Mouse (Mus musculus) cerebellum, postnatal 25 days (tissue): ENCODE results near the gene Mdga1.
A peak's percentile ranks its signal among the peaks of the same experiment; 100 is the strongest.

Experiments used
- DNase-seq, 2 experiments: peaks; one replicate each; pipeline ENCODE4 v3.0.0; 2021; ENCODE audit warnings: mixed read lengths in 2 of 2

Gene Mdga1

DNA sequence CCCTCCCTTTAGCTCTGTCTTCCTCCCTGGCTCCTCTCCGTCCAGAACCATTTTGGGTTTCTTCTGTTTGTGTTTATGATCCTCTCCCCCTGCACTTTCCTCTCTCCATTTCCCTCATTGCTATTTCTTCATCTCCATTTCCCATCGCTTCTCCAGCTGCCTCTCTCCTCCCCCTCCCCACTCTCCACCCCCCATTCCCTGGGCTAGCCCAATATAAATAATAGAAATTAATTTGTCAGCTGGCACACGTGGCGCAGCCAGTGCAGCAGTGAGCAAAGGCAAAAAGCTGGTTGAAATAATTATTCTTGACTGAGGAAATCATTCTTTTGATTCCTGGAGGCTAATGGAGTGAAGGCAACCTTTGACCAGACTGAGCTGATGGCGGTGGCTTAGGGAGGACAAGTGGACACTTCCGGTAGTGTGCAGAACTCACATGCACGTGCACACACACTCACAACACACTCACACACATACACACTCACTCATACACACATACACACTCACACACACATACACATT is at the start of gene Mdga1:
TSS of gene Mdga1 (minus strand) at position 51 of the 519 bp plus-strand sequence.
- DNase-seq: no peak

DNA sequence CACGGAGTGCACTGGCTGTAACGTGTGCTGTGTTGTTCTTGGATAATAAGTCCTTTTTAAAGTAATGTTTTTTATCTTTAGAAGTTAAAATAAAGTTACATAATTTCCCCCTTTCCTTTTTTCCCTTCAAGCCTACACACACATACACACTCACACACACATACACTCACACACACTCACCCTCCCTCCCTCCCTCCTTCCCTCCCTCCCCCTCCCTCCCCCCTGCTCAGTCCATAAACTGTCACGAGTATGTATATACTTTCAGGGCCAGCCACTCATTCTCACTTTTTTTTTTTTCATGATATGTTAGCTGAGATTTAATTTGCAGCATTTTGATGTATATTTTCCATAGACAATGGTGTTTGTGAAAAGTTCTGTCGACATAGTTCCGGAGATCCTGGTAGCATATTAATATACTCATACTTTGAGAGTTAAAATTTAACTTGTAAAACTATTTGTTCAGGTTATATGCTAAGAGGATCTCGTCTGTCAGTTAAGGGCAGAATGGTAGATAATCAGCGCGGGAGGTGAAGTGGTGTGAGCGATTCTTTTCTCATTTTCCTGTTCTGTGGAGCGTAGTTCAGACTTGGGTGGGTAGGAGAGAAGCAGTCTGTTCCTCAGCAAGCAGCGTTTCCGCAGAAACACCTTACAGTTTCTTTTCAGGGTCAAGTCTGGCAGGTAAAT is 49.2 kb upstream of the Mdga1 start:
- DNase-seq: no peak

DNA sequence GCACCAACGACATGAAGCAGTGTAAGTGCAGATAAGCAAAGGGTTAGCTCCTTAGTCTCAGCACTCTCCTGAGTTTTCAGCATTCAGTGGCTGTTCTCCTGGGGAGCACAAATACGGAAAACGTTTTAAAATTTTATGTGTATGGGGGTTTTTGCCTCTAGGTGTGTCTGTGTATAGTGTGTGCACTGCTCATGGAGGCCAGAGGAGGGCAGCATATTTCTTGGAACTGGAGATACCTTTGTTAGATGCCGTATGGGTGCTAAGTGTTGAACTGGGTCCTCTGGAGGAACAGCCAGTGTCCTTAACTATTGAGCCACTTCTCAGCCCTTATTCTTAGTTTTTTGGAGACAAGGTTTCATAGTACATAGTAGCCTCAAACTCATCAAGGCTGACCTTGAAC is 44.8 kb upstream of the Mdga1 start:
- no peak for DNase-seq

DNA sequence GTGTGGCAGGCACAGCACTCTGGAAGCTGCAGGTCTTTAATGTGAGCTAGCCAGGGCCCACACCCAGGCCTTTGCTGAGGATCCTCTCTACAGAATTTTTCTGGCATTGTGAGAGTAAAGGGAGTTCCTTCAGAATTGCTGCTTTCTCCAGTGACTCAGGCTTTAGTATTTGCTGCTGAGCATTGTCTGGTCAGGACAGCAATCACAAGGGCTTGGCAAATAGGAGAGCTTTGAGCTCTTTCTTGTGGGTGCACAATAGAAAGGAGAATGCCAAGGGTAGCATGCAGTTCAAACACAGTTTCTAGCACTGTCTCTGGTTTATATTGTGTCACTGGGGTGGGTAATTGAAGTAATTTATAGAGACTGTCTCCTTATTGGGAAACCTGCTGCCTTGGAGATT is 38.5 kb upstream of the Mdga1 start:
- no peak for DNase-seq

DNA sequence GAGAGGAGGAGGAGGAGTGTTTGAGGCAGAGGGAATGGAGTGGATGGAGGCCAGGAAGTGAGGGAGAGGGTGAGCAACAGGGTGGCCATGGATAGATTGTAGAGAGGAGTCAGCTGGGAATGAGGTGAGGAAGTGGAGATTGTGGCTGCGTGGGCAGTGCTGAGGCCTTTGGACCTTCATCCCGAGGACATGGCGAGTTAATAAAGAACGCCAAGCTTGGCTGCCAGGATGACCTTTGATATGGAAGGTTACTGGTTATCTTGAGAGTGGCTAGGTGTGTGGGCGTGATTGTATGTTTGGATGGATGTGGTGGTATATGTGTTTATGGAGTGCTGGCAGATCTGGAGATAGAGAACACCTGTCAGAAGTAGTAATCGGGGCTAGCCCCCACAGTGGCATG is 38.0 kb upstream of the Mdga1 start:
- no peak for DNase-seq

DNA sequence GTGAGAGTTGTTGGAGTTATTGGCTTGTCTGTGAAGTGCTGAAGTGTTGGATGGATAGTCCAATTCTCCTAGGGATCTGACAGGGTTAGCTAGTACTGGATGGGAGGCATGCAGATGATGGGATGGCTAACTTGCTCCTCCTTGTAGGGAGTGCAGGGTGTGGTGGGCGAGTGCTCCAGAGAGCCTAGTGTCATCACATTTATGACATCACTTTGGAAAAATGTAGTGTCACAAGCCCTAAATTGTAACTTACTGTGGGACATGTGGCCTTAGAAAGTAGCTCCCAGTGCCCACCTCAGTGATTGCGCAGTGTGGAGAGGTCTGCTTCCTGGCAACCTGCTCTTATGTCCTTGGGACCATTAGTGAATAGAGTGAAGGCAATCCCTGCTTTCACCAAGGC is 37.0 kb upstream of the Mdga1 start:
- no peak for DNase-seq

DNA sequence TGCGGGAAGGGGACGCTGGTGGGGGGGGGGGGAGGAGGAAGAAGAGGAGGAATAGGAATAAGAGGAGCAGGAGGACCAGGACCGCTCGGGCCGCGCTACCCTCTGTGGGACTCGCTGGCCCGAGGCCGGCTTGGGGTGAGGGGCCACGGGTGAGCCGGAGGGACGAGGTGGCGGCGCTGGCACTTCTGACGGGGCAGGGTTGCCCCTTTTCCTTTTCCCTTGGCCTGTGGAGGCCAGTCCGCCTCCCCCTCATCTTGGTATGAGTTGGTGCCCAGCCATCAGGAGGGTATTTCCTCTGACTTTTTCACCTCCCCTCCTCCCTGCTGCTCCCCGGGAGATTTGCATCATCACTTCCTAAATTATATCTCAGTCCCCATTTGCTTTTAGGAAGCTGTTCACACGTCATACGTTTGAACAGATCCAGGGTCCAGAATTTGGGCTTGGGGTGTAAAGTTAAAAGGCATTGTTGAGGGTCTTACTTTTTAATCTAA is 35.6 kb upstream of the Mdga1 start:
- peak in 1 of 2 experiments; percentile 62 for DNase-seq

DNA sequence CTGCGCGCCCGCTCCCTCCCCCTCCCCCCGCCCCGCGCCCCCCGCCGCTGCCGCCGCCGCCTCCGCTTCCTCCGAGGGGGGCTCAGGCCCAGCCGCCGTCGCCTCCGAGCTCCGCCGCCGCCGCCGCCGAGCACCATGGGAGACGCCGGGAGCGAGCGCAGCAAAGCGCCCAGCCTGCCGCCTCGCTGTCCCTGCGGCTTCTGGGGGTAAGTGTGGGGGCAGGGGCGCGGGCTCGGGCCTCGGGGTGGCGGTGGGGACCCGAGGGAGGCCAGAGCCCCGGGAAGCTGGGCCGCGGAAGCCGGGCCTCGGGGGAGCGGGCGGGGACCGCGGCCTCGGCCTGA is 35.2 kb upstream of the Mdga1 start:
- DNase-seq: no peak

DNA sequence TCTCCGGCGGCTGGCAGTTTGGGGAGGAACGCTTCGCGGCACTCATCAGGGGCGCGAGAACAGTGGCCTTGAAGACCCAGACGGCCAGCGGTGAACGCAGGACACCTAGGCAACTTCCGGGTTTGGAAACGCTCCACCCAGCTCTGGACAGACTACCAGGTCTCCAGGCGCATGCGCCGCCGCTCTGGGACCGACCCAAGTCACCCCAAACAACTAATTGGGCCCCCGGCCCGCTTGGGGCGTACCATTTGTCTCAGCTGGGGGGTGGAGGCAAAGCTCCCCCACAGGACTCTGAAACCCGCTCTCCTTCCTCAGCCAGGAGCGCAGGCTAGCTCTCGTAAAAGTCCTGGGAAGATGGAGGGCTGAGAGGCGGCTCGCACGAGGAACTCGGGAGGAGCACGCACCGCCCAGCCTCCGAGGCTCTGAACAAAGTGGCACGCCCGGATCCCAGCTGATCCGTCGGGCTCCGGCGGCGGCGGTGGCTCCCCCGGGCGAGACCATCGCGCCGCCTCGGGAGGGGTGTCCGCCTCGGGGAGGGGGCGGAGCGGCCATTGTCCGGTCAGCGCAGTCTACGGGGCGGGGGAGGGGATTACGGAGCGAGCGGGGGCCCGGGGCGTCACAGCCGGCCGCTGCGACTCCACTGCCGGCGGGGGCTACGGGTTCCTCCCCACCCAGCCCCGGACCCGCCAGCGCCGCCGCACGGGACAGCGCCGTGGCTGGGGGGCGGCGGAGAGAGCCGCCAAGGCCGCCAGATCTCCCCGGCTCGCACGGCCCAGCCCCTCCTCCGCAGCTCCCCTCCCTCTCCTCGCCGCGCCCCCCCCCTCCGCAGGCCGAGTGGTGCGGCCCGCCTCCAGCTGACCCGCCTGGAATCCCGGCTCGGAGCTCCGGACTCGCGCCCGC is 34.6 kb upstream of the Mdga1 start, which contains the start of gene Zfand3:
TSS of gene Zfand3 (plus strand) at position 531 of the 900 bp plus-strand sequence.
- peak; percentile 97 for DNase-seq

DNA sequence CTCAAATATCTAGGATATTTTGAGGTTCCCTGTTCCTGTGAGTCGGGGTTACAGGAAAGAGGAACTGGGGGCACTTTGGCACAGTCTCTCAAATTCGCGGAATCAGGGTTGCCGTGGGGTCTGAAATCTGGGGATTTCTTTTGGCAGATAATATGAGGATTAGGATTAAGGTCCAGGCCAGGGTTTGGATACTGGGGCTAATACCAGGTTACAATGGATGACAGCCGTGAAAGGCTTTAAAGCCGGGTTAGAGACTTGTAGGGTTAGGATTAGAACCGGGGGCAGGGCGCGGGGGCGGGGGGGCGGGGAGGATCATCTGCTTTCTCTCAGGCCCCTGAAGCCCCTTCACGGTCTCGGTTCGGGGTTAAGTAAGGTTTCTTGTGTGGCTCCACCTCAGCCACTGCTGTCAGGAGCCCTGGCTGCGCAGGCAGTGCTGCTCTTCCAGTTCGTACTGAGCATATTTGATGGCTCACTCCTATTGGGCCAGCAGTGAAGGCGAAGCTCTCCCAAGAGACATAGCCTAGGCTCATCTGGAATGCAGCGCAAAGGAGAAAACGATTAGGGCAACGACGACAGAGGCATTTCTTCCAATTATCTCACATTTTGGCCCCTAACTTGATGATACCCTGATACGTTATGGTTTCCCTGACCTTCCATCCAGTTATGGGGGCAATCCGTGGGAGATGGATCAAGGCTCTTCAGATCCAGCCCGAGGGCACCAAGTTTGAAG is 28.8 kb upstream of the Mdga1 start:
- no peak for DNase-seq

DNA sequence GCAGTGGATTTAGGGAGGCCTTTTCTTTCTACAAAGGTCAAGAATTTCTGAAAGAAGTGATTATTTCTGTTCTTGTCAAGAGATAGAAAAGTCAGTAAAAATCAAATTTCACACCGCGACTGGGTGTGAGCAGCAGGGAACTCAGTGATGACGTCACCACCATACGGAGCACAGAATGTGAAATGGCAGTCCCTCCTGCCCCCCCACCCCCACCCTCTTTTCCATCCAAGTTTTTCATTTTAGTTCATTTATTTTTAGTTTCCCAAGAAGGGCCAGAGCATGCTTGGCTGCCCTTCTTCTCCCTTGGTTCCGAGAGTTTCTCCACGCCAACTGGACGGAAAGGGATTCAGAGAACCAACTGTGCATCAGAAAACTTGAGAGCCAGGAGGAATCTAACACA is 27.8 kb upstream of the Mdga1 start:
- peak; percentile 45 to 58 for DNase-seq

DNA sequence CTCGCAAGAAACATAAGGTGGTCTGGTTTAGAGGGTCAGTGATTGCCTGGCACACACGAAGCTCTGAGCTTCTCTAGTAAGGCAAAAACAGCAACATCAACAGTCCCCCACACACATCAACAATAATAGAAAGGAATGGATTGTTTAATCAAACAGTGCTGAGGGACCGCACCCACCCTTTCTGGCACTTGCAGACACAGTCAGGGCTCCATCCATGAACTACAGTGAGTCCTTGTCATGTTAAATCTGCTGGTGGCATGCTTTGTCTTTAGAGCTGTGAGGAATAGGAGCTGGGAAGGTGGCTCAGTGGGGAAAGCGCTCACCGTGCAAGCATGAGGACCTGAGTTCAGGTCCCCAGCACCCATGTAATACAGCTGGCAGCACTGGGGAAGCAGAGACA is 26.1 kb upstream of the Mdga1 start:
- no peak for DNase-seq

DNA sequence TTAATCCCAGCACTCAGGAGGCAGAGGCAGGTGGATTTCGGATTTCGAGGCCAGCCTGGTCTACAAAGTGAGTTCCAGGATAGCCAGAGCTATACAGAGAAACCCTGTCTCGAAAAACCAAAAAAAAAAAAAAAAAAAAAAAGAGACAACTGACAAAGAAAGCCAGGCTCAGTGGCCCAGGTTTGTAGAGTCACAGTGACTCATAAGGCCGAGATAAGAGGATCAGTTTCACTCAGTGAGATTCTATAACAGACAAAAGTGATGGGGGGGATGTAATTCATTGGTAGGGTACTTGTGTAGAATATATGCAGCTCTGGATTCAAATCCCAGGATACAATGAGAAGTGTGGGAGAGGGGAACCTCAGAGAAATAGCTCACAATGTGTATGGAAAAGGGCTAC is 24.6 kb upstream of the Mdga1 start:
- no peak for DNase-seq

DNA sequence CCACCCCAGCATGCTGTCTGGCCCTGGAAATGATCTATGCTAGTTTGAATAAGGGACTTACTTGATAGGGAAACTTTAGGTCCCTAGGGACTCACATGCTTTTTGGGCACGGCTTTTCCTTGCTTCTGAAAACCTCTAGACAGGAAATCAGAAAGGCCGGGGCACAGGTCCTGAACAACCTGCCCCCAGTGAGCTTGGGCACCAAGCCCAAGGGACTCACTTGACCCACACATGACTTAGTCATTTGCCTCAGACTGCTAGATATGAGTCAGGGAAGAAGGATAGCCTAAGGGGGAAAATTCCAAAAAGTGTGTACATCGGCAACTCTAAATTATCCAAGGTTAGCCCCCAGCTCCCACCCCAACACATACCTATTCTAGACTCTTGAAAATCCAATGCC is 24.1 kb upstream of the Mdga1 start:
- no peak for DNase-seq

DNA sequence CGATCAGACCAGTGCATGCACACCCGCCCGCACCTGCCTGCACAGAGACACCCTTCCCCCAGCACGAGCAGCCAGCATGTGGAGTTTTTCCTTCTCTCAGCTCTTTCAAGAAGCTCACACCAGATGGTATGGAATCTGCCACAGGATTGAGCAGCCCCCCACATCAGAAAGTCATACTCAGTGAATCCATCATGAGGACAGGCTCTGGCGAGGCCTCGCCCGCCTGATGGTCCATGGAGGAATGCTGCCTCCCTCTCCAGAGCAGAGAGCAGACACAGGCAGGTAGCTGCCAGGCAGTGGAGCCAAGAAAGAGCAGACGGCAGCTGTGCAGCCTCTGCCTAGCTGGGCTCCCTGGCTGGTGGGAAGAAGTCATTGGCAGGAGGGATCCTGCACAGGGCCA is 23.6 kb upstream of the Mdga1 start:
- no peak for DNase-seq

DNA sequence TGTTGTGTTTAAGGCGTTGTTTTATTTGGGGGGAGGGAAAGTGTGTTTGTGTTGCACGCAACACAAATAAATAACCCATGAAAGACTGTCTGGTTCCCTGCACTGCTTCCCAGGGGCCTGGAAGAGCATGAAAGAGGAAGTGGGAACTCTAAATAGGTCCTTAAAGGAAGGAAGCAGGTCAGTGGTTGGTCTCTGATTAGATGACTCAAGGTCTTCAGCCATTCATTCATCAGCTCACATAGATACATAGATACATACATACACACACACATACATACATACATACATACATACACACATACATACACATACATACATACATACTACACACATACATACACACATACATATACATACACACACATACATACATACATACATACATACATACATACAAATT is 21.0 kb upstream of the Mdga1 start:
- DNase-seq: no peak

DNA sequence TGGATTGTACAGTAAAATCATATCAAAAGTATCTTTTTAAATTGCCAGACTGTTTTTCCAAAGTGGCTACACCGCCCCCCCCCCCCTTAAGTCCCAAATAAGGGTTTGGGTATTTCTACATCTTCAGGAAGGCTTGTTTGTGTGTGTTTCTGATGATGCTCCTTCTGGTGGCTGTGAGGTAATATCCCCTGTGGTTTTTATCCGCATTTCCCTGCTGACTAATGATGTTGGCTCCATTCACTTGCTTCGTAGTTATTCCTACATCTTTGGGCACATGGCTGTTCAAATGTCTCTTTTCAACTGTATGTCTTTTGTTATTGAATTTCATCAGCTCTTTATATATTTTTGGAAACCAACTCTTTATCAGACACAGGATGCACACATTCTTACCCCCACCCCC is 20.2 kb upstream of the Mdga1 start:
- no peak for DNase-seq

DNA sequence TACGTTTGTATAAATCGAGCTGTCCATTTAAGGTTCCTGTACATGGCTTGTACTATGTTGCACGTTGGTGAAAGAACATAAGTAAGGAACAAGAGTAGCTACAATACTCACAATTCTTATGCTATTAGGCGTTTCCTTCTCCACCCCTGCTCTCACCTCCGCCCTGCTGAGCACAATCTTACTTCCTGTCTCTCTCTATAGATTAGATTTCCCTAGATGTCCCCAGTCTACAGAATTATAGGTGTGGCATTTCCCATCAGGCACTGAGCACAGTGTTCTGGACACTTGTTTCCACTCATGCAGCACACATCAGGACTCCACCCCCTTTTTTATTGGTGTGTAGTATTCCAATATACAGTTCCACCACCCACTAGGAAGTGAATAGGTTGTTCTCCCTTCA is 19.8 kb upstream of the Mdga1 start:
- DNase-seq: no peak

DNA sequence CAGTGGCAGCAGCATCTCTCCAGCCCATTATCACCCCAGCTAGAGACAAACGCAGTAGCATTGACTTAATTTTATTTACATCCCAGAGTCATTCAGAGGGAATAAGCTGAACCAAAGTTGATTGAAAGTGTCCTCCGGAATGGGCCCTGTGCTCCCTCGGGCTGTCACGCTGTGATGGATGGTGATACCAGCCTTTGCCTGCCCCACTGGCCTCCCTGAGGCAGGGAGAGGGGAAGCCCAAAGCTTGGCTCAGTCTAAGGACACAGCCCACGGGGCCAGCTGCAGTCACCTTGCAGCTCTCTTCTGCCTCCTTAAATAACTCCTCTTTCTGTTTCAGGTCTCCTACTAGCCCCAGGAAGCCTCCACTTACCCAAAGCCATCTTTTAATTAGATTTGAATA is 18.3 kb upstream of the Mdga1 start:
- DNase-seq: no peak

DNA sequence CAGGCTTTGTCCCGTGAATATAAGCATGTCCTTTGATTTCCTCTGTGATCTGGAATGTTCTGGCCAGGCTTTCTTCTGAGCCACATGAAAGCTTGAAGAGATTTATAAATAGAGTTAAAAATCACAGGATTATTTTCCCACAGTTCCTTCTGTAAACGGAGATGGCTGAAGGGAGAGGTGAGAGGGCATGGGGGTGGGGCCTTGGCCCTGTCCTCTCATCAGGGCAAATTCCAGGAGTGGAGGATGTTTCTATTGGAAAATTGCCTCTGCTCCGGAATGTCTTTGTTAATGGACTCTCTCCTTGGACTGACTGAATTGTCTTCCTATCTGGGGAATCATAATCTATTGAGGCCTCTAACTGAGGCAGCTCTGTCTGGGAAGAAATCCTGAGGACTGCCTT is 15.6 kb upstream of the Mdga1 start:
- DNase-seq: no peak

DNA sequence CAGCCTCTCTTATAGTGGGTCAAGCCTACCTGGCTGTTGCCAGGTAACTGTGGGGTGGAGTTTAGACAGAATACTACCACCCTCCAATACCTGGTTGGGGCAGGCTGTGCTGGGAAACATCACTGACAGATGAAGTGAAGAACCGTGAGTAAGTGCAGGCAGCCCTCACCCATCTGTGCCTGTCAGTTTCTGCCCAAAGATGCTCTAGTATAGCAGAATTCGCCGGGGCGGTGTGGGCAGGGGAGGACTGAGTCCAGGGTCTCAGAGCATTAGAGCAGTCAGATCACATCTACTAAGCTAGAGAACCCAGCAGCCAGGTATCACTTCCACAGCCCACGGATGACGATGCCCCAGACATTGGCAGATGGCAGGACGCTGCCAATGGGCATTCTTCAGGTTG is 15.0 kb upstream of the Mdga1 start:
- DNase-seq: no peak

DNA sequence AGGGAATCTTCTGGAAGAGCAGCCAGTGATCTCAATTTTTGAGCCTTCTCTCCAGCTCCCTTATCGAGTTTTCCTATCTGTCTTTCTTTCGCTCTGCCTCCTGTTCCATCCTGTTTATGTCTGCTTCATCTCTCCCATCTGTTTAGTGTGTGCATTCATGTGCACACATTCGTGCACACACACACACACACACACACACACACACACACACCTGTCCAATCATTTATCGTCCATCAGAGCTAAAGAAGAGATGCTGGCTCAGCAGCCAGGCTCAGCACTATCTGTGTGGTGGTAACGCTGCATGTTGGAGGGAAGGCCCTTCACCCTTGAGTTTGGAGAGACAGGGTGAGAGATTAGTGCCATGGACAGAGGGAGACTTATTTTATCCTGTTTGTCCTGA is 13.3 kb upstream of the Mdga1 start:
- DNase-seq: no peak

DNA sequence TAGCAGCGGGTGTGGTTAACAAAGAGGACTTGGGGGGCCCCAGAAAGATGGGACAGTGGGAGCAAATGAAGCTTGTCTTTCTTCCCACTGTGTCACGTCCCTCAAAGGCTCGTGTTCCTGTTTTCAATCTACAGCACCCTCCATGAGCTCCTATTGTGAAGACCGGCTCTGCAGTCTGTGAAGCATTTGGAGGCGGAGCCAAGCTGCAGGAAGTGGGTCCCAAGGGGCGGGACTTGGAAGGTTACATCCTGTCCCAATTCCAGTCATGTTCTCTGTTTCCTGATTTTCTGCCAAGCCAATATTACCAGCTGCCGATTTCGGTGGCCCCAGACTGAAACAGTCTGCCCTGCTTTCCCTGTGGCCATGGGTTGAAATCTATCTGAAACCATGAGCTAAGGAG is 11.7 kb upstream of the Mdga1 start:
- DNase-seq: no peak
